Mouse (Mus musculus) A20 (cell line): ENCODE measurements around the gene Cldn6.

Experiments
- DNase-seq: peaks from one replicate; pipeline ENCODE4 v3.0.0-alpha.2; 2011; ENCODE audit warnings: low read depth, low spot score

The Cldn6 gene

DNA sequence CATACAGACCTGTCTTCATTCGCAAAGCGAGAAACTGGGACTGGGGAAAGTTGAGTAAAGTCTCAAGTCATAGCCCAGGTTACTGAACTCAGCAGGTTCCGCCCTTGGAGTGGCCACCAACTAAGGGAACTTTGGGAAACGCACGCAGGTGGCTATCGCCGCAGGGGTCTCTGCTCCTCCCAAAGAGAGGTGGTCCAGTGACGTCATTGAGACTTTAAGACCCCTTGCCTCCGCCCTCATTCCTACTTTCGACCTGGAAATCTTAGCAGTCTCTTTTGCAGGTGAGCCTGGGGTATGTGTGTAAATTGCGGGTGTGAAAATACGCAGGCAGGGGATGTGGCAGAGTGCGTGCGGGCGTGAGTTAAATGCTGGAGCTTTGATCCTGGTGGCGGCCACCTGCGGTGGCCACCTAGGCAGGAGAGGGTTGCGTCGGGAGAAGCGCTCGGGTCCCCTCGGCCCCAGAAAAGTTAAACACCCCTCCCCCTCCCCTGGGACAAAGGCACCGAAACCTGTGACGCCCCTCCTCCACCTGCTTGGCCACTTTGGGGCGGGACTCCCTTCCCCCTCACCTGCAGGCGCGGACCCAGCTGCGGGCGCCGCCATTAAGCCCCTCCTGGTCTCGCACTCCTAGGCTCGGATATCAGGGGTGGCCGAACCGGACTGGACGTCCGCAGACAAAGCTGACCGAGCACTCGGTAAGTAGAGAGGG is at the start of gene Cldn6:
Cldn6 (plus strand) TSS at position 123 of the 709 bp plus-strand sequence.
- DNase-seq, result no peak

DNA sequence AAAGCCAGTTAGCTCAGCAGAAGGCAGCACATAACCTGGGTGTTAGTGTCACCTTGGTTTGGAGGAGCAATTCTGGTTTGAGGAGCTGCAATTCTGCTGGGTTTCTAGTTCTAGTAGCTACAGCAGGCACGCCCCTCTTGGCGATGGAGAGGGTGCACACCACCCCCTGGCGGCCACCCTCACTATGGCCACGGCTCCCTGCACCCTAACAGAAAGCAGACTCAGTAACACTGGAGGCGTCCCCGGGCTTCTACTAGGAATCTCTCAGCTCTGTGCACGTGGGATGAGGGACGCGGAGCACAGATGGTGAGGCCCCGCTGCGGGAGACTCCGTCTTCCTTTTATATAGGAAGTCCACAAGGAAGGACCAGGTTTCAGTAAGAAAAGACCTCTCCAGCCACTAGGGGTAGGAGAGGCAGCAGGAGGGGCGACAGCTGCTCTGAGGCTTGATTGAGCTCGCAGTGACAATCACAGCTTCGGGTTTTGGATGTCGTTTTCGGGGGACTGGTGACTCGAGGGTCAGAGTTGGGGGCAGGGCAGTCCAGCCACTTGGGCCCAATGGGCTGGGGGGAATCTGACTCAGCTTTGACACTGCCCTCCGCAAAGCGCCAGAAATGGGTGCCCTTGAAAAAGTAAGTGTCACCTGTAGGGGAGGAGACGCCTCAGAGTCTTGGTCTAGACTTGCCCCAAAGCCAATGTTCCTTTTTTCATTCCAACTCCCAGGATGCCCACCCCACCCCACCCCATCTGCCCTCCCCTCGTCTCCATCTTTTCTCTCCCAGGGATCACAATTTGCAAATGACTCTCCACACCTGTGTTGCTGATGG is 48.6 kb upstream of the Cldn6 start:
- DNase-seq, result peak; percentile 81

DNA sequence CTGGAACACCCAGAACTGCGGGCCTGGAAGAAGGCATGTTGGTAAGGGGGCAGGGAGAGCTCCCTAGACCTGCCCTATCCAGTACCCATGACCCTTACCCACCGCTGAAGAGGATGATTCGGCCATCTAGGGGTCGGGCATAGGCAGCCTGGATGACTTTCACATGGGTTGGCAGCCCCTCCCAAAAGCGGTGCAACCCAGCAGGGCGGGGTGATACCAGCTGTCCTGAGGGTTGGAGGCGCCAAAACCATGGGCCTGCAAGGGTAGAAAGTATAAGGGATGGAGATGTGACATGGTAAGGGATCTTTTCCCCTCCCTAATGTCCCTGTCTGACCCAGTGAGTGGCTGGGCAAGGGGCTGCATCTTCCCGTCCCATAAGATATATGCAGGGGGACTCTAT is 47.8 kb upstream of the Cldn6 start:
- no peak for DNase-seq

DNA sequence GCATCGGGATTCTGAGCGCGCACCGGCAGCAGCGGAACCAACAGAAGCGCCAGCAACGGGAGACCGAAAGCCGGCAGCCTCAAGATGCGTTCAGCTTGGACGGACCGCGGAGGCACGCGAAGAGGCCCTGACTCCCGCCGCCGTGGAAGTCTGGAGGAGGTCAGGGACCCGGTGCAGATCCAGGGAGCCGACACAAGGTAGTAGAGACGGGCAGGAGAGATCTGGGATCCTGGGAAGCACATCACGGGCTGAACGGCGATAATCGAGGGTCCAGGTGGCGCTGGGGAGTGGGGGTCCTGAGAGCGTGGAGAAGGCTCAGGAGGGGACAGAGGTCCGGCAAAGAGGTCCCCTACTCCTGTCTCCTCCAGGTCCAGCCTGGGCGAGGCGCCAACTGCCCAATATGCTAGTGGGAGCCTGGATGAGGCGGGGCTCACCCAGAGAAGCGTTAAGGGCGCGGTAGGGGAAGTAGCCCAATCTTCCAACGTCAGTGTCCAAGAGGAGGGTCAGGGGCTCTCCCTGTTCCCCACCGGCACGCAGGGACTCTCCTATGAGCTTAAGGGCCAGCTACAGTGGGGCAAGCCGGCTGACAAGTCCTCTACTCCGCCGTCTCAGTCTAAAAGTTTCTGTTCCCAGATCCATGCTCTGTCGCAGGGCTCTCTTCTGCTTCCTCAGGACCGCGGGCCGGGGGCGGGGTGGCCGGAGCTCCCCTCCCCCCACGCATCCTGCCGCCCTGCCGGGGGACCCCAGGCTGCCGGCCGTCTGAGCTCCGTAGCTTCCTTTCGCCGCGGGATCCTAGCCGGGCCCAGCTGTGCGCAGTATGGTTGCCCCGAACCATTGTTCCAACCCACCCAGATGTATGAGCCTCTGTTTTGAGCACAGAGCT is 34.2 kb upstream of the Cldn6 start, which contains the start of gene Mmp25:
Mmp25 (minus strand) TSS at position 665 of the 883 bp plus-strand sequence.
- no peak for DNase-seq

DNA sequence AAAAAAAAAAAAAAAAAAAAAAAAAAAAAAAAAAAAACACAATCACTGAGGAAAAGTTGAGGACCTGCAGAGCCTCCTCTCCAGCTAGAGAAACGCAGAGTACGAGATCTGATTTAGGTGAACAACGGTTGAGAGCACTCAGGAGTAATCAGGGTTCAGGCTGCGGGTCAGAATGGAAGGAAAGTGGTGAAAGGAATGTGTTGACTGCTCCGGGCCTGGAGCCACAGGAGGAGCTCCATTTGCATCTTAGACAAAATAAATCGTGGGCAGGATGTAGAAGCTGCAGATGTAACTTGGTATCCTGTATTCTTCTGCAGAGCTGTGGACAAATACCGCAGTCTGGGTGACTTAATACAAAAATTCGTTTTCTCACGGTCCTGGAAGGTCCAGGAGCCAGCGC is 33.2 kb upstream of the Cldn6 start:
- no peak for DNase-seq

GRCm38 (mm10) chr17:23651363-23651762 is 27.7 kb upstream of the Cldn6 start:
- DNase-seq, result no peak

GRCm38 (mm10) chr17:23653324-23653723 is 25.7 kb upstream of the Cldn6 start:
- DNase-seq, result no peak

DNA sequence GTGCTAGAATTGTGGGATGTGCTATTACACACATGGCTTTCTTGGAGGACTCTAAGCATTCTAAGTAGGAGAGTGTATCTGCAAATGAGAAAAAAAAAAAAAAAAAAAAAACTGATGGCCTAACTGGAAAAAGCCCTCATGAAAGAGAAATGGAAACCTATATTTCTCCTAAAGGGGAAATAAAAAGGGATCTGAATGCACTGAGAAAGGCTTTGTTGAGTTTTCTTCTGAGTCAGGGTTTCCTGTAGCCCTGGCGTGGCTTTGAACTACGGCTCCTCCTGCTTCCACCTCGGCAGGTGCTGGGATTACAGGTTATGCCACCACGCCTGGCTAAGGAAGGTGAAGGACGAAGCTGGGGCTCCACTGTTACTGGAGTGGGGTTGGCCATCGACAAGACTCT is 25.0 kb upstream of the Cldn6 start:
- DNase-seq, result peak; percentile 41

DNA sequence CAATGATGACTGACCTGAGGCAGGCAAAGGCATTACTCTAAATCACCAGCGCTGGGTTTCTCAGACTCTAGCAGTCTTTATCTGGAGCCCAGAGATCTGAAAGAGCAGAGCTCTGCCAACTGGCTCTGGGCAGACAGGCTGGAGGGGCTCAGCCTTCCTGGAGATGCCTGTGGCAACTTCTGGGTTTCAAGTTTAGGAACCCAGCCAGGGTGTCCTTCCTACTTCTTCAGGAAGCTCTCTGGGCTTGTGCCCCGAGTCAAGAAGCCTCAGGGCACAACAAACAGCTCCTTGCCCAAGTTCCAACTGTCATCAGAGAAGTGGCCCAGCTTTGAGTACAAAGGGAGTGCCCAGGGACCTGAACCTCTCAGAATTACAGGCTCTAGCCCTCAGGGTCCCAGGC is 24.6 kb upstream of the Cldn6 start:
- no peak for DNase-seq

DNA sequence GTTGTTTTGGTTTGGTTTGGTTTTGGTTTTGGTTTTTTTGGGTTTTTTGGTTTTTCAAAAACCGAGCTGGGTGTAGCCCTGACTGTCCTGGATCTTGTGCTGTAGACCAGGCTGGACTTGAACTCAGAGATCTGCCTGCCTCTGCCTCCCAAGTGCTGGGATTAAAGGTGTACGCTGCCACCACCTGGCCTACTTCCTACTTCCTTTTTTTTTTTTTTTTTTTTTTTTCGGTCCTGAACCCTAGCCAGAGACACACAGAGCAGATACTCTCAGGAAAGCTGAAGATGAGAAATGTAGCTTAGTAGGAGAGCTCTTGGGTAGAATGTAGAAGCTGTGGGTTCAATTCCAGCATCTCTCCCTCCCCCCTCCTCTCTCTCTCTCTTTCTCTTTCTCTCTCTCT is 20.6 kb upstream of the Cldn6 start:
- DNase-seq, result no peak

DNA sequence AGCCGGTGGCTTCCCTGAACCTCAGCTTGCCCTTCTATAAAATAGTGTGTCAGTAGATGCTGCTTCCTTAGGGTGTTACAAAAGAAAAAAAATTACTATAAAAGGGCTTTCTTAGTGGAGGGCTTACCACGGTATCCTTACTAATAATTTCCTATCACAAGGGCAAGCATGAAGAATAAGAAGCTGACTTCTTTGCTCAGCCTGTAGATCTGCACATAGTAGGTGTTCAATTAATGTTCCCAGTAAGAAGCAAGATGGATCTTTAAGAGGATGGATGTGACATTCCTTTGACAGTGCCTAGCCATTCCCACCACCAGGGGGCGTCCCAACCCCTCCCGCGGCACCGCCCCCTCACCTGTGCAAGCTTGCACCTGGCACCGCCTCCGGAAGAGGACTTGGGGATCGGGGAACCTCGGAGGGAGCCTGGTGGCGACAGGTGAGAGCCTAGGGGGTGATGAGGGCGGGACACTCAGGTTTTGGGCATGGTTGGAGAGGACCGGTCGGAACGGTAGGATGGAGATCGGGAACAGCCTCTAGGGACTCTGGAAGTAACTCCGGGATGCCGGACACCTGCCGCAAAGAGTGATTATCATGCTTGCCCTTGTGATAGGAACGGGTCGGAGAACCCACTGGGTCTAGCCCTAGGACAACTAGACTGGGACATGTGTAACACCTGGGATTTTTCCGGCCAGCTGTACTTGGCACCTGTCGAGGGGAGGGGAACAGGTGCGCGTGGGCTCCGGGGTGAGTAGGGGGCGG is 18.8 kb upstream of the Cldn6 start, which contains the start of gene Bicdl2:
Bicdl2 (plus strand) TSS at position 390 of the 759 bp plus-strand sequence.
- peak; percentile 45 for DNase-seq

GRCm38 (mm10) chr17:23660876-23661200 is 18.2 kb upstream of the Cldn6 start:
- DNase-seq, result no peak

- DNase-seq, result peak; percentile 55
These were observed 17.5 kb upstream of the Cldn6 start for GRCm38 (mm10) chr17:23661526-23661925.

GRCm38 (mm10) chr17:23664556-23665021 is 14.5 kb upstream of the Cldn6 start:
- DNase-seq, result peak; percentile 76

DNA sequence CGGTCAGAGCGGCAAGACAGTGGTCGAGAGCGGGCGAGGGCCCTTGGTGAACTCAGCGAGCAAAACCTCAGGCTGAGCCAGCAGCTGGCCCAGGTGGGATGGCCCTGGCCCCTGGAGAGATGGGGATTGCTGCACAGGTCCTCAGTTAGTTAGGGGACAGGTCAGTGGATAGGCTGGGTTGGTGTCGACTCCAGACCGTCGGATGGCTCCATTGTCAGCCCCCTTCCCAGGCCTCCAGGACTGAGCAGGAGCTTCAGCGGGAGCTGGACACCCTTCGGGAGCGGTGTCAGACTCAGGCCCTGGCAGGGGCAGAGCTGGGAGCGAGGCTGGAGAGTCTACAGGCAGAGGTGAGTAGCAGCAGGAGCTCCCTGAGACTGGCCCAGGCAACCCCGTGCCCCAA is 13.5 kb upstream of the Cldn6 start:
- no peak for DNase-seq

- DNase-seq, result no peak
These were observed 8.5 kb upstream of the Cldn6 start for GRCm38 (mm10) chr17:23670516-23671074.

DNA sequence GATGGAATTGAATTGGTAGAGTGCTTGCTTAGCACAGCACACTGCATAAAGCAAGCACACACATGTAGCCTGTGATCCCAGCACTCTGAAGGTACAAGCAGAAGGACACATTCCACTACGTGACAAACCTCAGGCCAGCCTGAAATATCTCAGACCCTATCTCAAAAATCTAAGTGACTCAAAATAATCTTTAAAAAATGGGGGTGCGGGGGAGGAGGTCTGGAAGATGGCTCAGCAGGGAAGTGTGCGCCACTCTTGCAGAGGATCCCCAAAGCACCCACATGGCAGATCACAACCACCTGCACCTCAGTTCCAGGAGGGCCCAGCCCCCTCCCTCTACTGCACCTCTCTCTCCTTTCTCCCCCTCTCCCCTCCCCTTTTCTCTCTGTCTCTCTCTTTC is 7.5 kb upstream of the Cldn6 start:
- DNase-seq, result no peak

DNA sequence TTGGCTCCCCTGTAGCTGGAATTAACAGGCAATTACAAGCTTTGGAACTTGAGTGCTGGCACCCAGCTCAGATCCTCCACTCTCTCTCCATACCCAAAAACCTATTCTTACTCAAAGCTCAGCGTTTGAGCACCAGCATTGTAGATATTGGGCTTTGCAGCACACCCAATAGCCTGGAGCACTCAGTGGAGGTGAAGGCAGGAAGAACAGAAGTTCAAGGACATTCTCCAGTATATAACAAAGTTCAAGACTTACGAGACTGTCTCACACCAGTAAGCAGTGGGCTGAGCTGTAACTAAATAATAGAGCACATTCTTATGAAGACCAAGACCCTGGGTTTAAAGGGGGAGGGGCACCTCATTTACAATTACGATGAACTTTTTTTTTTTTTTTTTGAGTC is 6.3 kb upstream of the Cldn6 start:
- peak; percentile 9 for DNase-seq

DNA sequence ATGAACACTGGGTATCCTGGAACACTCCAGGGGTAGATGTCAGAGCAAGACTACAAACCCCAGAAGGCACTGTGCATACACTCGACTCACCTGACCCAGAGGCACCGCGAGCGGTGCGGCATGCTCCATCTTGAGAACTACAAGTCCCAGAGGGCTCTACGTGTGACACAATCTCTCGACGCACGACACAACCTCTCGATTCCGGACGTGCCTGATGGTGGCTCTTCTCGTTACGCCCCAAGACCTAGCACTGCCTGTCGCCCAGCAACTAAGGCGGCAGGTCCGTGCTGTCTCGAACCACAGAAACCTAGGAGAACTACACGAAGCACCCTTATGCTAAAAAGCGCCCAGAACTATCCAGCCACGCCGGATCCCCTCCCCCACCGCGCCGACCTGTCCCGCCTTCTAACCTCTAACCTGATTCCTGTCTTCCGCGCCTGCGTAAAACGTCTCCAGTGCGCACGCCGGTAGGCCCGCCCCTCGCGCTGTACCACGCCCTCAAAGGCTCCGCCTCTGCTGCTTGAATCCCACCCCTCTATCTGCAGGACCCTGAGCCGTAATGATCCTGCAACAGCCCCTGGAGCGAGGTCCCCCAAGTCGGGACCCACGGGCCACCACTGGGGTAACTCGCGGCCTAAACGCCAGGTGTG is 5.5 kb upstream of the Cldn6 start, which contains the start of the genes Hcfc1r1 and Thoc6:
Hcfc1r1 (plus strand) TSS at position 173 of the 650 bp plus-strand sequence.
Thoc6 (minus strand) TSS at position 459 of the 650 bp plus-strand sequence.
- DNase-seq, result peak; percentile 98
